Mouse (Mus musculus) liver, embryonic 14.5 days (tissue): Measurements from ENCODE around the gene H2al1e.
"Not testable (repeated sequence)": the region's sequence is repeated elsewhere in the genome, so short reads cannot be mapped to it uniquely, and the experiment has no call there.

Source experiments
- CTCF ChIP-seq: IDR thresholded peaks from 2 replicates; pipeline ENCODE4 v1.5.1; 2016; ENCODE audit warnings: antibody characterized with exemption, low read depth, control low read depth
- EP300 ChIP-seq: IDR thresholded peaks from 2 replicates; pipeline ENCODE4 v1.6.1; 2016; ENCODE audit warnings: antibody characterized with exemption, low read depth

DNA sequence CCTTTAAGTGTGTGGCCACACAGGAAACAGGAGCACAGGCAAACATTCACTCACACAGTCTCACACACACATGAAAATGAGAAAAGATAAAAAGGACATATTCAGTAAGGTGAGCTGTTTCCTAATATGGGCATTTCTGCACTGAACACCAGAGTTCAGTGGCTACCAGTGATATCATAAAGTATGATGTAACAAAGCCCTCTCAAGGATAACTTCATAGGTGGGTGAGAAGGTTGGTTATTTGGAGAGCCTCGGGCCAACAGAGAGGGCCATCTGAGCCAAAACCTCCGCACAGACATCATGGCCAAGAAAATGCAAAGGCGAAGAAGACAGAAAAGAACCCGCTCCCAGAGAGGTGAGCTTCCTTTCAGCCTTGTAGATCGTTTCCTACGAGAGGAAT is 9.5 kb downstream of the H2al1e start, which contains the start of gene H2al1h:
- TF ChIP-seq CTCF, EP300: not testable (repeated sequence)
